Mouse (Mus musculus) hindbrain, embryonic 16.5 days (tissue): ENCODE data around the gene Scn3b. TPM values are rescaled to one million over a fixed set of nuclear protein-coding genes. Genes with fewer than 3 reads are reported as not detected.

Experiments
- ATAC-seq: fragments of 200-750 bp; cut with Nextera tagmentation; 2 replicates; pipeline ENCODE4 v1.8.0; 2017; ENCODE audit warnings: moderate TSS enrichment, moderate library complexity
- H3K27ac ChIP-seq: fragments of 300-500 bp; sonication (generic); 2 replicates; pipeline ENCODE4 v1.5.1; 2014; ENCODE audit warnings: low read depth, mild to moderate bottlenecking, control low read depth, low read length, moderate library complexity
- H3K27me3 ChIP-seq: fragments of 300-500 bp; sonication (generic); replicated peaks from 2 replicates; pipeline ENCODE4 v1.6.1; 2014; ENCODE audit warnings: low read length; ENCODE audit not compliant: control insufficient read depth, insufficient read depth
- H3K36me3 ChIP-seq: fragments of 300-500 bp; sonication (generic); 2 replicates; pipeline ENCODE4 v1.6.1; 2014; ENCODE audit warnings: mild to moderate bottlenecking, low read length, moderate library complexity, mixed read lengths; ENCODE audit not compliant: control insufficient read depth, insufficient read depth
- H3K4me1 ChIP-seq: fragments of 300-500 bp; sonication (generic); 2 replicates; pipeline ENCODE4 v1.6.1; 2014; ENCODE audit warnings: low read depth, low read length; ENCODE audit not compliant: control insufficient read depth, insufficient read depth
- H3K4me2 ChIP-seq: fragments of 300-500 bp; sonication (generic); 2 replicates; pipeline ENCODE4 v1.6.1; 2014; ENCODE audit warnings: mild to moderate bottlenecking, low read length, control low read depth, moderate library complexity
- H3K4me3 ChIP-seq: fragments of 300-500 bp; sonication (generic); 2 replicates; pipeline ENCODE4 v1.5.1; 2014; ENCODE audit warnings: mild to moderate bottlenecking, low read length, control low read depth, moderate library complexity
- H3K9ac ChIP-seq: fragments of 300-500 bp; sonication (generic); 2 replicates; pipeline ENCODE4 v1.6.1; 2014; ENCODE audit warnings: low read depth, mild to moderate bottlenecking, control low read depth, low read length, moderate library complexity
- H3K9me3 ChIP-seq: fragments of 300-500 bp; sonication (generic); 2 replicates; pipeline ENCODE4 v1.6.1; 2014; ENCODE audit warnings: mild to moderate bottlenecking, low read length, moderate library complexity; ENCODE audit not compliant: control insufficient read depth
- WGBS: fragments of 180-500 bp; shearing (Covaris S2); extraction: QIAGEN DNeasy Blood & Tissue Kit; methylation state at CpG from one replicate; pipeline ENCODE4 v1.1.7; 2014; 5-methylcytosine and 5-hydroxymethylcytosine counted together
- polyA plus RNA-seq: library from polyadenylated mRNA; unstranded; fragments of >200 nt; fragmentation: Nextera tagmentation; extraction: Ambion mirVana; gene quantifications from 2 replicates; pipeline ENCODE4 v1.2.1, GENCODE M21; 2015

The Scn3b gene
- polyA plus RNA-seq, 1 experiment from 2014 or later: 151 TPM

- Histone ChIP-seq H3K4me2 (no peak overlapping the region), H3K27me3 (no peaks in the 10 kb centered on the region), H3K4me3 (no peak overlapping the region), H3K36me3 (no peaks in the 10 kb centered on the region), H3K9me3 (no peaks in the 10 kb centered on the region), H3K27ac (no peak overlapping the region), H3K9ac (no peak overlapping the region), H3K4me1 (peaks cover 10% of the 10 kb centered on the region)
- WGBS: 26% methylated on average over 4 of the region's 4 CpGs
- no peak for ATAC-seq
These were observed 29.3 kb upstream of the Scn3b start for GRCm38 (mm10) chr9:40239749-40240148.

GRCm38 (mm10) chr9:40240311-40240710 is 28.7 kb upstream of the Scn3b start:
- Histone ChIP-seq H3K27ac (no peak overlapping the region), H3K27me3 (no peaks in the 10 kb centered on the region), H3K4me2 (no peak overlapping the region), H3K9ac (no peak overlapping the region), H3K4me3 (no peak overlapping the region), H3K4me1 (peaks cover 10% of the 10 kb centered on the region), H3K36me3 (no peaks in the 10 kb centered on the region), H3K9me3 (no peaks in the 10 kb centered on the region)
- ATAC-seq: no peak
- 22% methylated on average over 5 of the region's 5 CpGs for WGBS

- under 1% methylated on average over 15 of the region's 15 CpGs for WGBS
These were observed 27.7 kb upstream of the Scn3b start for GRCm38 (mm10) chr9:40241223-40241801.

GRCm38 (mm10) chr9:40241951-40242888 is 26.8 kb upstream of the Scn3b start:
- peak overlapping the region; percentile 29 for H3K9ac ChIP-seq
- peak overlapping the region; percentile 41 for H3K4me3 ChIP-seq
- H3K27ac ChIP-seq: peak overlapping the region; percentile 94
- WGBS: 49% methylated on average over 12 of the region's 13 CpGs
- ATAC-seq: peak; percentile 83
- H3K36me3 ChIP-seq: no peaks in the 10 kb centered on the region
- peak overlapping the region; percentile 71 for H3K4me2 ChIP-seq
- H3K4me1 ChIP-seq: peaks cover 15% of the 10 kb centered on the region
- no peaks in the 10 kb centered on the region for H3K27me3 ChIP-seq
- no peaks in the 10 kb centered on the region for H3K9me3 ChIP-seq

More at GRCm38 (mm10) chr9:40241223-40241801, 27.7 kb upstream of the Scn3b start:
- peak overlapping the region; percentile 71 for H3K4me2 ChIP-seq
- H3K9me3 ChIP-seq: no peaks in the 10 kb centered on the region
- peak overlapping the region; percentile 41 for H3K4me3 ChIP-seq
- ATAC-seq: peak; percentile 87
- H3K9ac ChIP-seq: peak overlapping the region; percentile 29
- H3K27ac ChIP-seq: peak overlapping the region; percentile 94
- no peaks in the 10 kb centered on the region for H3K36me3 ChIP-seq
- peaks cover 15% of the 10 kb centered on the region for H3K4me1 ChIP-seq
- no peaks in the 10 kb centered on the region for H3K27me3 ChIP-seq

GRCm38 (mm10) chr9:40245466-40245865 is 23.6 kb upstream of the Scn3b start:
- no peak overlapping the region for H3K9ac ChIP-seq
- 0 out of 2 replicates have a peak overlapping the region, but pooled peaks have one; percentile 23 for H3K27ac ChIP-seq
- no peaks in the 10 kb centered on the region for H3K27me3 ChIP-seq
- WGBS: 65% methylated on average over 9 of the region's 9 CpGs
- no peak for ATAC-seq
- H3K36me3 ChIP-seq: no peaks in the 10 kb centered on the region
- peaks cover 2% of the 10 kb centered on the region; the same call in 1 of the 2 replicates for H3K9me3 ChIP-seq
- H3K4me1 ChIP-seq: peaks cover 15% of the 10 kb centered on the region
- H3K4me3 ChIP-seq: no peak overlapping the region
- H3K4me2 ChIP-seq: no peak overlapping the region

GRCm38 (mm10) chr9:40245974-40246665 is 22.9 kb upstream of the Scn3b start:
- Histone ChIP-seq H3K9ac (no peak overlapping the region), H3K4me1 (peaks cover 13% of the 10 kb centered on the region), H3K9me3 (peaks cover 2% of the 10 kb centered on the region; the same call in 1 of the 2 replicates), H3K27ac (0 out of 2 replicates have a peak overlapping the region, but pooled peaks have one; percentile 23), H3K4me2 (no peak overlapping the region), H3K36me3 (no peaks in the 10 kb centered on the region), H3K4me3 (no peak overlapping the region), H3K27me3 (no peaks in the 10 kb centered on the region)
- 45% methylated on average over 7 of the region's 7 CpGs for WGBS
- ATAC-seq: no peak

GRCm38 (mm10) chr9:40246702-40247101 is 22.3 kb upstream of the Scn3b start:
- peaks cover 10% of the 10 kb centered on the region for H3K4me1 ChIP-seq
- no peaks in the 10 kb centered on the region for H3K27me3 ChIP-seq
- H3K9ac ChIP-seq: no peak overlapping the region
- 60% methylated on average over 6 of the region's 6 CpGs for WGBS
- peaks cover 2% of the 10 kb centered on the region; the same call in 1 of the 2 replicates for H3K9me3 ChIP-seq
- no peak overlapping the region for H3K27ac ChIP-seq
- H3K4me3 ChIP-seq: no peak overlapping the region
- no peak overlapping the region for H3K4me2 ChIP-seq
- H3K36me3 ChIP-seq: no peaks in the 10 kb centered on the region
- ATAC-seq: no peak

GRCm38 (mm10) chr9:40249106-40249505 is 19.9 kb upstream of the Scn3b start:
- Histone ChIP-seq H3K9me3 (peaks cover 2% of the 10 kb centered on the region; the same call in 1 of the 2 replicates), H3K9ac (no peak overlapping the region), H3K4me2 (no peak overlapping the region), H3K27ac (no peak overlapping the region), H3K27me3 (no peaks in the 10 kb centered on the region), H3K36me3 (no peaks in the 10 kb centered on the region), H3K4me1 (peaks cover 5% of the 10 kb centered on the region), H3K4me3 (no peak overlapping the region)
- 83% methylated on average over 1 of the region's 1 CpGs for WGBS
- ATAC-seq: no peak
